Mouse (Mus musculus): ENCODE data around the gene Prr5. TPM values are rescaled to one million over a fixed set of nuclear protein-coding genes. Genes with fewer than 3 reads are reported as not detected.

Prr5 gene
- polyA plus RNA-seq, 1 experiment from 2014 or later: 29.0 TPM

- no peak overlapping the region for H3K9ac ChIP-seq (replicated peaks; ENCODE audit: low read depth, low read length)
- H3K9me3 ChIP-seq (ENCODE audit: control insufficient read depth, low read depth, low read length): no peaks in the 10 kb centered on the region
- no peak overlapping the region for H3K27ac ChIP-seq (ENCODE audit: low read length)
- WGBS: 47% methylated on average over 3 of the region's 3 CpGs
- ATAC-seq (ENCODE audit: insufficient number of reproducible peaks, insufficient read depth, low FRiP score, low read depth): no peak
- no peak overlapping the region for H3K4me3 ChIP-seq (ENCODE audit: low read depth, low read length)
- no peaks in the 10 kb centered on the region for H3K27me3 ChIP-seq (ENCODE audit: control insufficient read depth, insufficient read depth, low read length)
- H3K4me1 ChIP-seq (ENCODE audit: control insufficient read depth, insufficient read depth, low read length): peaks cover 8% of the 10 kb centered on the region; the same call in 1 of the 2 replicates
- no peak overlapping the region for H3K4me2 ChIP-seq (replicated peaks; ENCODE audit: low read depth, low read length)
- no peaks in the 10 kb centered on the region for H3K36me3 ChIP-seq (ENCODE audit: control insufficient read depth, insufficient read depth, low read length)
Observed at GRCm38 (mm10) chr15:84634361-84634760, 35.1 kb upstream of the Prr5 start.

GRCm38 (mm10) chr15:84638405-84638804 is 31.0 kb upstream of the Prr5 start:
- H3K4me3 ChIP-seq (ENCODE audit: low read depth, low read length): no peak overlapping the region
- H3K4me1 ChIP-seq (ENCODE audit: control insufficient read depth, insufficient read depth, low read length): peaks cover 21% of the 10 kb centered on the region; the same call in 1 of the 2 replicates
- no peak overlapping the region; the same call in 1 of the 2 replicates for H3K27ac ChIP-seq (ENCODE audit: low read length)
- H3K9ac ChIP-seq (replicated peaks; ENCODE audit: low read depth, low read length): no peak overlapping the region
- no peak overlapping the region for H3K4me2 ChIP-seq (replicated peaks; ENCODE audit: low read depth, low read length)
- H3K9me3 ChIP-seq (ENCODE audit: control insufficient read depth, low read depth, low read length): no peaks in the 10 kb centered on the region
- H3K27me3 ChIP-seq (ENCODE audit: control insufficient read depth, insufficient read depth, low read length): no peaks in the 10 kb centered on the region
- ATAC-seq (ENCODE audit: insufficient number of reproducible peaks, insufficient read depth, low FRiP score, low read depth): no peak
- no peaks in the 10 kb centered on the region for H3K36me3 ChIP-seq (ENCODE audit: control insufficient read depth, insufficient read depth, low read length)

GRCm38 (mm10) chr15:84639072-84639450 is 30.4 kb upstream of the Prr5 start:
- no peak for ATAC-seq (ENCODE audit: insufficient number of reproducible peaks, insufficient read depth, low FRiP score, low read depth)
- Histone ChIP-seq H3K9me3 (ENCODE audit: control insufficient read depth, low read depth, low read length) (no peaks in the 10 kb centered on the region), H3K4me3 (ENCODE audit: low read depth, low read length) (no peak overlapping the region), H3K4me1 (ENCODE audit: control insufficient read depth, insufficient read depth, low read length) (peaks cover 21% of the 10 kb centered on the region; the same call in 1 of the 2 replicates), H3K9ac (replicated peaks; ENCODE audit: low read depth, low read length) (no peak overlapping the region), H3K4me2 (replicated peaks; ENCODE audit: low read depth, low read length) (no peak overlapping the region), H3K27ac (ENCODE audit: low read length) (peak overlapping the region; percentile 10; the same call in 1 of the 2 replicates), H3K36me3 (ENCODE audit: control insufficient read depth, insufficient read depth, low read length) (no peaks in the 10 kb centered on the region), H3K27me3 (ENCODE audit: control insufficient read depth, insufficient read depth, low read length) (no peaks in the 10 kb centered on the region)
- 49% methylated on average over 5 of the region's 5 CpGs for WGBS

- no peak for ATAC-seq (ENCODE audit: insufficient number of reproducible peaks, insufficient read depth, low FRiP score, low read depth)
- H3K4me1 ChIP-seq (ENCODE audit: control insufficient read depth, insufficient read depth, low read length): peaks cover 21% of the 10 kb centered on the region; the same call in 1 of the 2 replicates
- H3K27ac ChIP-seq (ENCODE audit: low read length): peak overlapping the region; percentile 10; the same call in 1 of the 2 replicates
- WGBS: 46% methylated on average over 6 of the region's 6 CpGs
- H3K4me2 ChIP-seq (replicated peaks; ENCODE audit: low read depth, low read length): no peak overlapping the region
- no peaks in the 10 kb centered on the region for H3K9me3 ChIP-seq (ENCODE audit: control insufficient read depth, low read depth, low read length)
- H3K36me3 ChIP-seq (ENCODE audit: control insufficient read depth, insufficient read depth, low read length): no peaks in the 10 kb centered on the region
- H3K4me3 ChIP-seq (ENCODE audit: low read depth, low read length): no peak overlapping the region
- no peaks in the 10 kb centered on the region for H3K27me3 ChIP-seq (ENCODE audit: control insufficient read depth, insufficient read depth, low read length)
- no peak overlapping the region for H3K9ac ChIP-seq (replicated peaks; ENCODE audit: low read depth, low read length)
Observed at GRCm38 (mm10) chr15:84639451-84640136, 29.8 kb upstream of the Prr5 start.

GRCm38 (mm10) chr15:84640722-84641121 is 28.7 kb upstream of the Prr5 start:
- no peak overlapping the region for H3K4me3 ChIP-seq (ENCODE audit: low read depth, low read length)
- H3K27me3 ChIP-seq (ENCODE audit: control insufficient read depth, insufficient read depth, low read length): no peaks in the 10 kb centered on the region
- no peak overlapping the region for H3K27ac ChIP-seq (ENCODE audit: low read length)
- H3K36me3 ChIP-seq (ENCODE audit: control insufficient read depth, insufficient read depth, low read length): no peaks in the 10 kb centered on the region
- WGBS: 79% methylated on average over 6 of the region's 6 CpGs
- H3K4me1 ChIP-seq (ENCODE audit: control insufficient read depth, insufficient read depth, low read length): peaks cover 21% of the 10 kb centered on the region; the same call in 1 of the 2 replicates
- H3K4me2 ChIP-seq (replicated peaks; ENCODE audit: low read depth, low read length): no peak overlapping the region
- no peaks in the 10 kb centered on the region for H3K9me3 ChIP-seq (ENCODE audit: control insufficient read depth, low read depth, low read length)
- no peak for ATAC-seq (ENCODE audit: insufficient number of reproducible peaks, insufficient read depth, low FRiP score, low read depth)
- no peak overlapping the region for H3K9ac ChIP-seq (replicated peaks; ENCODE audit: low read depth, low read length)

DNA sequence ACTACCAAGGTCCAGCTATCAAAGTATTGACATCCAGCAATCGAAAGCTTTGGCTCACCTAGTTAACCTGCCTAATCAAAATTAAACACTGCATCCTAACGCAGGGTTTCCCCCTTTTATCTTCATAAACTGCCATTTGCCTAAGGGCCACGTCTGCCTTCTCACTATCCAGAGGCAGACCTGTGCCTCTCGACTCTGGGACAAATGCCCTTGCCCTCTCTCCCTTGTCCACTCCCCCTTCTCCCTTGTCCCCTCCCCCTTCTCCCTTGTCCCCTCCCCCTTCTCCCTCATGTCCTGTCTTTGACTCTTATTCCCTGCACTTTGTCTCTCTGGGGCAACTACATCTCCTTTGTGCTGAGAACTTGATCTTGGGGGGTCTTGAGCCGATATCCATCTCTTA is 28.3 kb upstream of the Prr5 start:
- Histone ChIP-seq H3K9ac (replicated peaks; ENCODE audit: low read depth, low read length) (no peak overlapping the region), H3K27me3 (ENCODE audit: control insufficient read depth, insufficient read depth, low read length) (no peaks in the 10 kb centered on the region), H3K4me3 (ENCODE audit: low read depth, low read length) (no peak overlapping the region), H3K4me2 (replicated peaks; ENCODE audit: low read depth, low read length) (no peak overlapping the region), H3K36me3 (ENCODE audit: control insufficient read depth, insufficient read depth, low read length) (no peaks in the 10 kb centered on the region), H3K4me1 (ENCODE audit: control insufficient read depth, insufficient read depth, low read length) (peaks cover 21% of the 10 kb centered on the region; the same call in 1 of the 2 replicates), H3K9me3 (ENCODE audit: control insufficient read depth, low read depth, low read length) (no peaks in the 10 kb centered on the region), H3K27ac (ENCODE audit: low read length) (no peak overlapping the region)
- ATAC-seq (ENCODE audit: insufficient number of reproducible peaks, insufficient read depth, low FRiP score, low read depth): no peak
- 47% methylated on average over 5 of the region's 5 CpGs for WGBS

DNA sequence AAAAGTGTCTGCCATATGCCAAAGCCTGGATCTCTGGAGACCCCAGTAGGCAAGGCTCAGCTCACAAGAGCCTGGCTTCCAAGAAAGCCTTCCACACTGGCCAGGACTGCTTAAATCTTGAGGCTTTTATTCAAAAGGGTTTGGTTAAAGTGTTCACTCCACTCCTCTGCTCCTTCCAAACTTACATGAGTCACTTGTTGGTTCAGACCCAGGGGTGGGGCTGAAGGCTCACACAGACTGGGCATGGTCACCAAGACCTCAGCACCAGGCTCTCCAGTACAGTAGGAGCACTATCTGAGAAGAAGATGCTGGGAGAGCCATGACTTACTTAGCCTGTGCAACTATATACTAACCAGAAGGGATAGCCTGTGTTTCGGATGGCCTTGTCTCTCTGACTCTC is 27.5 kb upstream of the Prr5 start:
- Histone ChIP-seq H3K27me3 (ENCODE audit: control insufficient read depth, insufficient read depth, low read length) (no peaks in the 10 kb centered on the region), H3K9ac (replicated peaks; ENCODE audit: low read depth, low read length) (no peak overlapping the region), H3K27ac (ENCODE audit: low read length) (no peak overlapping the region), H3K4me2 (replicated peaks; ENCODE audit: low read depth, low read length) (no peak overlapping the region), H3K36me3 (ENCODE audit: control insufficient read depth, insufficient read depth, low read length) (no peaks in the 10 kb centered on the region), H3K4me1 (ENCODE audit: control insufficient read depth, insufficient read depth, low read length) (peaks cover 21% of the 10 kb centered on the region; the same call in 1 of the 2 replicates), H3K4me3 (ENCODE audit: low read depth, low read length) (no peak overlapping the region), H3K9me3 (ENCODE audit: control insufficient read depth, low read depth, low read length) (no peaks in the 10 kb centered on the region)
- 100% methylated on average over 1 of the region's 1 CpGs for WGBS
- ATAC-seq (ENCODE audit: insufficient number of reproducible peaks, insufficient read depth, low FRiP score, low read depth): no peak

DNA sequence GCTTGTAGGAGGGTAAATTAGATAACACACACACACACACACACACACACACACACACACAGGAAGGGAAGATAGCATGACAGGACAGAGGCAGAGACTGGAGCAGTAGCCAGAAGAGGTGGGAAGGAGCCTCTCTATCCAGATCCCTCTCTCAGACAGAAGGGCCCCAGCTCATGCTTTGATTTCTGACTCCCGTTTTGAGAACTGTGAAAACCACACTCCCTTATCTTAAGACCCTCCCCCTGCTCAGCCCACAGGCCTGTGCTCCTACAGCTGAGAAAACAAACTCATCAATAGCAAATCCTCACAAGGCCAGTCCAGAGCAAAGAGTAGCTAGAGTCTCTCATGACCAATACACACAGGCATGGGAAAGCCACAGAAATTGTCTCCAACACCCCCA is 26.2 kb upstream of the Prr5 start:
- Histone ChIP-seq H3K9ac (replicated peaks; ENCODE audit: low read depth, low read length) (no peak overlapping the region), H3K9me3 (ENCODE audit: control insufficient read depth, low read depth, low read length) (no peaks in the 10 kb centered on the region), H3K36me3 (ENCODE audit: control insufficient read depth, insufficient read depth, low read length) (no peaks in the 10 kb centered on the region), H3K27me3 (ENCODE audit: control insufficient read depth, insufficient read depth, low read length) (no peaks in the 10 kb centered on the region), H3K4me3 (ENCODE audit: low read depth, low read length) (no peak overlapping the region), H3K4me1 (ENCODE audit: control insufficient read depth, insufficient read depth, low read length) (peaks cover 21% of the 10 kb centered on the region; the same call in 1 of the 2 replicates), H3K4me2 (replicated peaks; ENCODE audit: low read depth, low read length) (no peak overlapping the region), H3K27ac (ENCODE audit: low read length) (peak overlapping the region; percentile 33; the same call in 1 of the 2 replicates)
- 11% methylated on average over 1 of the region's 1 CpGs for WGBS
- ATAC-seq (ENCODE audit: insufficient number of reproducible peaks, insufficient read depth, low FRiP score, low read depth): 0 out of 2 replicates have a peak, but pooled peaks have one; percentile 48

- peaks cover 14% of the 10 kb centered on the region for H3K4me1 ChIP-seq (ENCODE audit: control insufficient read depth, insufficient read depth, low read length)
- no peaks in the 10 kb centered on the region for H3K27me3 ChIP-seq (ENCODE audit: control insufficient read depth, insufficient read depth, low read length)
- no peak overlapping the region for H3K4me2 ChIP-seq (replicated peaks; ENCODE audit: low read depth, low read length)
- no peak for ATAC-seq (ENCODE audit: insufficient number of reproducible peaks, insufficient read depth, low FRiP score, low read depth)
- no peak overlapping the region for H3K4me3 ChIP-seq (ENCODE audit: low read depth, low read length)
- no peak overlapping the region for H3K9ac ChIP-seq (replicated peaks; ENCODE audit: low read depth, low read length)
- no peaks in the 10 kb centered on the region for H3K36me3 ChIP-seq (ENCODE audit: control insufficient read depth, insufficient read depth, low read length)
- no peak overlapping the region for H3K27ac ChIP-seq (ENCODE audit: low read length)
- H3K9me3 ChIP-seq (ENCODE audit: control insufficient read depth, low read depth, low read length): no peaks in the 10 kb centered on the region
- WGBS: 87% methylated on average over 6 of the region's 6 CpGs
Observed at GRCm38 (mm10) chr15:84651481-84651880, 17.9 kb upstream of the Prr5 start.

Data from stomach, embryonic 14.5 days (tissue).